Mouse (Mus musculus) kidney, adult 2 months (tissue): ENCODE results near the gene Ctnnb1.

Experiments
- CTCF ChIP-seq: fragments of 200-500 bp; conservative IDR thresholded peaks from 2 replicates; pipeline ENCODE4 v1.5.1; 2011; ENCODE audit warnings: low read depth, mild to moderate bottlenecking, control low read depth, low read length, moderate library complexity, mixed read lengths; ENCODE audit not compliant: insufficient read depth, insufficient read length
- POLR2A ChIP-seq: fragments of 200-500 bp; IDR thresholded peaks from one replicate; pipeline ENCODE4 v1.6.1; 2011; ENCODE audit warnings: low read depth, low read length, control low read depth

DNA sequence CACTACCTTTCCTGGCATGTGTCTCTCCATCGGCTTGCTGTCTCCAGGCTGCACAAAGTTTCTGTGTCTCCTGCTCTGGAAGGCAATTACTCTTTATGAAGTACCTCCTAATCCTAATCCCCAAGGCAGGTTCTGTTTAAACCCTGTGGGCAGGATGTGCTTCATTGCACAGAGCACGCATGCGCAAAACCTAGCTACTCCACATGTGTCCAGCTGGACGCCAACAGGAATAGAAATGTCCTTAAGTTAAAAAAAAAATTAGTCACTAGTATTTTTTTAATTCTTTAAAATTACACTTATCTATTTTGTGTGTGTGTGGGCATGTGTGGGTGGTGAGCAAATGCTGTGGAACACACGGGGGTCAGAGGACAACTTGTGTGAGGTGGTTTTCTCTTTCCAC is 10.8 kb upstream of the Ctnnb1 start:
- TF ChIP-seq POLR2A (no peak), CTCF (no peak)
